Mouse (Mus musculus) mature B cell (primary cell): ENCODE results near the gene Pappa.

Source experiments
- in situ Hi-C: fragments of 300-500 bp; cut with MboI; formaldehyde crosslinking; loops from 2 replicates; pipeline ENCODE4 v1.14.3; 2019

Pappa gene

DNA sequence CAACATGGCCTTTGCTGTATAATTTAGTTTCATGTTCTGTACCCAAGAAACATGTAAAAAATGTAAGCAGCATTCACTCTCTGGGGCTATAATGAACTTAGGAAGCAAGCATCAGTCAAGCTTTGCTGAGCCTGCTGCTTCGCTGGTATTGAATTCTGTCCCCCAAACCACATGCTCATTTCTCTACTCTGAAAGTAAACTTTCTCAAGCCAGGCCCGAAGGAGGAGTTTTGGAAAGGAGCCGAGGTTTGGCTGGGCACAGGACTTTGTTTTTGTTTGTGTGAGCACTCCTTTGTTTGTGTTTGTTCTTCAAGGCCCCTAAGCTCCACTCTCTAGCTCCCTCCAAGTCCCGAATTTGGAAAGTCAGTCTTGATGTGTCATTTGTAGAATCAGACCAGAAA lies 148.3 kb downstream of the Pappa start:
- in situ Hi-C loops: no loop called here

GRCm38 (mm10) chr4:65273299-65273851 lies 149.4 kb downstream of the Pappa start:
- in situ Hi-C loops: no loop called here

- in situ Hi-C loops: no loop called here
Measured at GRCm38 (mm10) chr4:65278451-65279271, 154.7 kb downstream of the Pappa start.

- in situ Hi-C loops: no loop called here
Measured at GRCm38 (mm10) chr4:65279272-65279653, 155.3 kb downstream of the Pappa start.

DNA sequence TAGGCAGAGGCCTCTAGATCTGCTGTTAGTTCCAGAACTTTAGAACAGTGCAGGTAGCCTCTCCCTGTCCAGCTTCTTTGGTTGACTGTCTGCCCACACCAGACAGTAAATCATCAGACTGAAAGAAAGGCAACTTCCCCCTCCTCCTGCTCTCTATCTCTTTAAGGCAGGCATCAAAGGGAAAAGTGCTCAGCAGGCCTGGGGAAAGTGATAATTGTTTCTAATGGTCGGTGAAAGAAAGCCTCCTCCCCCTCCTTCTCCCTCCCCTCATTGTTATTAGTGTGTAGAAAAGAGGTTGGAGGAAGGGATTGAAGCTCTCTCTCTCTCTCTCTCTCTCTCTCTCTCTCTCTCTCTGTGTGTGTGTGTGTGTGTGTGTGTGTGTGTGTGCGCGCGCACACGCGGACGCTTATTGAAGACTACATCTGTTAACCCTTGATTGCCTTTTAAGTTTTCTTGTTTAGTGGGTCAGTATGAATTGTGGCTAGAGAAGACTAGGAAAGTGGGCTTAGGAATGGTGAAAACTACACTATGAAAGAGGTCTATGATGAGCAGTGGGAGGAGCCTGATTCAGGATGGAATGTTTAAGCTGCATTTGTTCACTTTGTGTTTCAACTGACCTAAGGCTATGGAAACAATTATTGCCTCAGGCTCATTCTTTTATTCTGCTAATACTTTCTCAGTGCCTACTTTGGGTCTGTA lies 156.2 kb downstream of the Pappa start:
- in situ Hi-C loops: no loop called here

- in situ Hi-C loops: no loop called here
Measured at GRCm38 (mm10) chr4:65280888-65281287, 156.9 kb downstream of the Pappa start.

DNA sequence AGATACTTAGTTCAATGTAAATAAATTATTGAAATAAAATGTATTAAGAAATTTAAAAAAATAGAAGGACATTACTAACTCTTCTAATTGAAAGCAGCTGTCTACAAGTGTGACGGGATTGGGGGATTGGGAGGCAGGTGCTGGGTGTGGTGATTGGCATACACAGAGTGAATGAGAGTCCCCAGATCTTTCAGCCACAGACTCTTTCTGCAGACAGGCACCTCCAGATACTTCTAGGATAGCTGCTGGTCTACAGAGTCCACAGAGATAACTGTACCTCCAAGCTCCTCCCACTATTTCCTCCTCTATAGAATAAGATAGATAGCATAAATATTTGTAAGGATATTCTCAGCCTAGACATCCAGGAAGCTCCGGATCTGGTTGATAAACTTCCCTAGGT lies 159.6 kb downstream of the Pappa start:
- in situ Hi-C loops: no loop called here

DNA sequence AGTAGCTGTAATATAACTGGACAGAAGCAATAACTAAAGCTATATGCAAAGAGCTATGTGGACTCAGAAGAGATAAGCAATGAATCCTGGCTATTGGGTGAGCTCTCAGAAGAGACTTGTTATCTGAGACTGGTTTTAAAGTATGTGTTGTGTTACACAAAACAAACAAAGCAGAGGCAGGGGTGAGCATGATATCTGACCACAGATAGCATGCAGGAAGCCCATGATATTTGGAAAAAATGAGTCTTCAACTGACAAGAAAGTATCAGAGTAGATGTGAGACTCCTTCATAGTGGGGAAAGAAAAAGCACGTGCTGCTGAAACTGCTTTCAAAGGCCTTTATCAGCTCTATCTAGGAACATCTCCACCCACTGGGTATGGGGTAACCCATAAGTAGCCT lies 161.2 kb downstream of the Pappa start:
- in situ Hi-C loops: no loop called here

GRCm38 (mm10) chr4:65289247-65289646 lies 165.3 kb downstream of the Pappa start:
- in situ Hi-C loops: no loop called here

DNA sequence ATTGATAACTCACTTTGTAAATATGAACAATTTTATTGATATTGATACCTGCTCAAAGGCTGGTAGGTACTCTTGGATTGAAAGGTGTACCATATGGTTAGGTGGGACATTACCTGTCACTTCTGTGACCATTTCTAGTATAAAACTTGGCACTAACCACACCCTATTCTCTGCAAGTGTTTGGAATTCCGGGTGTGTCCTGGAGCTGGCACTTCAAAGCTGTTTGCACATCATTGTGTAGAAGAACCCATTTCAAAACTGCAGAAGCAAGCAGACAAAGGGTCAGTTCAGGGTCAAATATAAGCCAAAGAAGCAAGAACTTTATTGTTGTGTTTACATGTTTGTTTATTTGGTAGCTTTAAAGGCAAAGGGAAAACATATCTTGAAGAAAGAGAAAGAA lies 171.8 kb downstream of the Pappa start:
- in situ Hi-C loops: no loop called here

DNA sequence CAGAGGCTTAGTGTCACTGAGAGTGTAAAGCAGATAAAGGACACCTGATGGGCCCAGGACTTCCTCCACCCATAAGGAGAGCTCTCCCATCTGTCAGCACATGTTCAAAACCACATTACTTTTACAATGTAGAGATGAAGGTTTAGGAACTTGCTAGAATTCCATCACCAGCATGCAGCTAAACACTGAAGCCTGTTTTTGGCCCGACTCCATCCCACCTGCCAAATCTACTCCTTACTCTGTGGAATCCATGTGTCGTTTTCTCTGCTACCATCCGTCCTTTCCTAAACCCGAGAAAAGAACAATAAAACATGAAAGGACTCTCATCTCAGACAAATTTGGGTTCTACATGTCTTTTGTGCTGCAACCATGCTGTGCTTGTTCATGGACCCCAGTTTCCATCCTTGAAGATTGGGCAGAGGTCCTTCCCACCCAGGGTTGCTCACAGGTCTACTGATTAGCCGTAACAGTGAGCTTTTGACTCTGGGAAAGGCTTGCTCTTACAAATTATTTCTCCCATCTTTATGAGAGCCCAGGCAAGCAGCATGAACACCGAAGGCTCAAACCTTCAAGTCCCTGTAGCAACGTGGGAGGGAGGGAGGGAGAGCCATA lies 172.5 kb downstream of the Pappa start:
- in situ Hi-C loops: no loop called here

DNA sequence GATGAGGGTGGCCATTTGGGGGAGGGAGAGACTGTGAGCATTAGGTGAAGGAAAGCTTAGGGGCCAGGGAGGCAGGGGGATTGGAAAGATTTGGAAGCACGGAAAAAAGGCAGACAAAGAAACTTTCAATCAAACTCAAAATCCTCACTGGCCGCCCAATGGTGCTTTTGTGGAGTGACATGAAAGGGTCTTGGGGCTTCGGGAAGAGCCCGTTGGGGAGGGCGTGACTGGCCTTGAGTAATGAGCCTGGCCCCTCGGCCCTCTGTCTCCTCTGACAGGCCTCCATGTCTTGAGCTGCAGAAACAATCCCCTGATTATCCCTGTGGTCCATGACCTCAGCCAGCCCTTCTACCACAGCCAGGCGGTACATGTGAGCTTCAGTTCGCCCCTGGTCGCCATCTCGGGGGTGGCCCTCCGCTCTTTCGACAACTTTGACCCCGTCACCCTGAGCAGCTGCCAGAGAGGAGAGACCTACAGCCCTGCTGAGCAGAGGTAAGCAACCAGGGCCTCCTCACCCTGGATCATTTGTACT lies 173.1 kb downstream of the Pappa start:
- in situ Hi-C loops: no loop called here

GRCm38 (mm10) chr4:65298212-65299181 lies 174.5 kb downstream of the Pappa start:
- in situ Hi-C loops: no loop called here

DNA sequence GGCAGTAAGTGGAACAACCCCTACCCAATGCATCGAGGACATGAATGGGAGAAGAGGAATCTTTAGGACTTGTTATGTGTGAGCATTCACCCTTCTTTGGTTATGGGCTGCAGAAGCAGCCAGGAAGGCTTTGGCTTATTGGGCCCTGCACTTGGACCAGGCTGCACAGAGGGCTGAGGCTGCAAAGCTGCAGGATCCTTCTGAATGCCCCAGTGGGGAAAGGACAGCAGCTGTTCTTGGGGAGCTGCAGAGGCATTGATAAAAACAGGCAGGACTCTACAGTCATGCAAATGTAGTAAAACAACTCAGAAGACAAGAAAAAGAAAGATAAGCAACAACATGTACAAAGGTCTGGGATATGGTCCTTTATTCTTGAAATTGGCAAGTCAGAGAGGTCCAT lies 175.4 kb downstream of the Pappa start:
- in situ Hi-C loops: no loop called here

GRCm38 (mm10) chr4:65300431-65300830 lies 176.5 kb downstream of the Pappa start:
- in situ Hi-C loops: no loop called here

- in situ Hi-C loops: no loop called here
Measured at GRCm38 (mm10) chr4:65302666-65303065, 178.7 kb downstream of the Pappa start.

- in situ Hi-C loops: no loop called here
Measured at GRCm38 (mm10) chr4:65317877-65318525, 194.0 kb downstream of the Pappa start.

DNA sequence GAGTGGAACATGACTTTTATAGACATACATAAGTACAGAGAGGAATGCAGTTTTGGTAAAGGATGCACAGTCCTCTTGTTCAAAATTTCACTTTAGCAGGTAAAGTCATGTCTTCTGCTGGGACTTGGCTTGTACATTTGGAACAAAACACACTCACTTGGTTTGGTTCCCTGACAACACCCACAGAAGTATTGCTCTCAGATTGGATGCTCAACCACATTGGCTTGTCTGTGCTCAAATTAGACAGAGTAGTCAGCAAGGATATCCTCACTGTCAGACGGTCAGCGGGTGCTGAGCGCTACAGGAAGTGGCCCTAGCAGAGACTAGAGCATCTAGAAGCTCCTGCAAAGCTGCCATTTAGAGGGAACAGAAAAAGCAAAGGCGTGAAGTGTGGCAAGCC lies 197.4 kb downstream of the Pappa start:
- in situ Hi-C loops: no loop called here

- in situ Hi-C loops: no loop called here
Measured at GRCm38 (mm10) chr4:65321959-65322358, 198.0 kb downstream of the Pappa start.

GRCm38 (mm10) chr4:65325816-65326215 lies 201.8 kb downstream of the Pappa start:
- in situ Hi-C loops: no loop called here
